Mouse (Mus musculus) bone marrow macrophage, adult 2 months (primary cell): ENCODE measurements around the gene Iqcf3. TPM values are rescaled to one million over a fixed set of nuclear protein-coding genes. Genes with fewer than 3 reads are reported as not detected.
A peak's percentile ranks its signal among the peaks of the same experiment; 100 is the strongest.

Experiments used
- H3K27ac ChIP-seq: 2 replicates; pipeline ENCODE4 v1.5.1; 2012; ENCODE audit warnings: low read depth, low read length; ENCODE audit not compliant: insufficient read depth
- H3K4me1 ChIP-seq: 2 replicates; pipeline ENCODE4 v1.6.1; 2012; ENCODE audit warnings: low read length; ENCODE audit not compliant: control insufficient read depth, insufficient read depth
- H3K4me3 ChIP-seq: 2 replicates; pipeline ENCODE4 v1.5.1; 2012; ENCODE audit warnings: mild to moderate bottlenecking, low read length, moderate library complexity; ENCODE audit not compliant: insufficient read depth
- CTCF ChIP-seq: IDR thresholded peaks from 2 replicates; pipeline ENCODE4 v1.5.1; 2012; ENCODE audit warnings: low read depth, mild to moderate bottlenecking, low read length, moderate library complexity
- POLR2A ChIP-seq: IDR thresholded peaks from 2 replicates; pipeline ENCODE4 v1.6.1; 2012; ENCODE audit warnings: mild to moderate bottlenecking, low read depth, low read length, borderline replicate concordance
- polyA plus RNA-seq: library from polyadenylated mRNA; stranded (reverse); fragments of >200 nt; gene quantifications from 2 replicates; pipeline ENCODE4 v1.2.4, GENCODE M21; 2012; ENCODE audit not compliant: missing spikeins, insufficient read depth, insufficient read length

Gene Iqcf3
- polyA plus RNA-seq, 1 experiment, result 0.64 TPM

- no peak overlapping the region for H3K27ac ChIP-seq
- no peak for TF ChIP-seq CTCF
- no peak for TF ChIP-seq POLR2A
- no peak overlapping the region for H3K4me3 ChIP-seq
- no peaks in the 10 kb centered on the region for H3K4me1 ChIP-seq
Observed at GRCm38 (mm10) chr9:106459946-106460345, 101.5 kb downstream of the Iqcf3 start.

- H3K4me1 ChIP-seq, result no peaks in the 10 kb centered on the region
- no peak overlapping the region for H3K4me3 ChIP-seq
- H3K27ac ChIP-seq, result no peak overlapping the region
- TF ChIP-seq CTCF, result no peak
- TF ChIP-seq POLR2A, result no peak
Observed at GRCm38 (mm10) chr9:106457920-106458319, 103.5 kb downstream of the Iqcf3 start.

GRCm38 (mm10) chr9:106457163-106457559 is 104.3 kb downstream of the Iqcf3 start:
- Histone ChIP-seq H3K4me1 (no peaks in the 10 kb centered on the region), H3K27ac (no peak overlapping the region), H3K4me3 (no peak overlapping the region)
- no peak for TF ChIP-seq POLR2A
- TF ChIP-seq CTCF, result no peak

DNA sequence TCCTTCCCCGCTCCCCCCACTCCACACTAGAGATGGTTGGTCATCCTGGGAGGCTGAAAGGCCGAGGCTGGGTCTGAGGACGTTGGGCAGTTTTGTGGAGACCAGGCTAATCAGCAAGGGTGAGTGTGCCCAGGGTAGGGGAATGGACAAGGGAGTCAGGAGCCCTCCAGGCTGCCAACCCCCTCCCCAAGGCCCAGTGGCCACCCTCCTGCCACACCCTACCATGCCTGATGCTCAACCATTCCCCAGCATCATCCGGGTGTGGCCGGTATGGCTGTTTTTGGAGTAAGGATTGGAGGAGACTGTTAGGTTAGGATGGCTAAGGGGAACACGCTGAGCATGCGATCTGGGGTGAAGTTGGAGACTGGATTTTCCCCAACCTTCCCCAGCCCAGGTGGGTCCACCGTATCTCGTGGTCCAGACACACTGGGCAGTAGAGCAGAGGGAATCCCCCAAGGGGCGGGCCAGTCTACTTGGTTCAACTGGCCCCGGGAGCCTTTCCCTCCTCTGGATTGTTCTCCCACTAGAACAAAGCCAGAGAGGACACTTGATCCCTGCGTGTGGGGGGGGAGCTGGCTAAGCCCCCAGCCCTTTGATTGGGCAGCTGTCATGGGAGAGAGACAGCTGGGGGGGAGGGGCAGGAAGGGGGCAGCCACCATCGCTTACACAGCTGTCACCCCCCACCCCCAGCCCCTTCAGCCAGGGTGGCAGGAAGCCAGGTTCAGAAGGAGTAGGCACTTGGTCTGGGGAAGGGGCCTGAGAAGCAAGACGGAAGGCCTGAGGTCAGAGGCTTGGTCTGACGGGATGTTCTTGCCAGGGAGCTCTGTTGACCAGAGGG is 104.9 kb downstream of the Iqcf3 start:
- H3K4me1 ChIP-seq, result no peaks in the 10 kb centered on the region
- H3K4me3 ChIP-seq, result no peak overlapping the region
- TF ChIP-seq POLR2A (no peak), CTCF (no peak)
- H3K27ac ChIP-seq, result no peak overlapping the region

GRCm38 (mm10) chr9:106454888-106455681 is 106.3 kb downstream of the Iqcf3 start:
- no peak overlapping the region for H3K27ac ChIP-seq
- H3K4me1 ChIP-seq, result no peaks in the 10 kb centered on the region
- H3K4me3 ChIP-seq, result no peak overlapping the region
- TF ChIP-seq POLR2A (no peak), CTCF (no peak)

- H3K27ac ChIP-seq, result no peak overlapping the region
- TF ChIP-seq CTCF (no peak), POLR2A (no peak)
- no peaks in the 10 kb centered on the region for H3K4me1 ChIP-seq
- H3K4me3 ChIP-seq, result peak overlapping the region; percentile 40
Observed at GRCm38 (mm10) chr9:106454071-106454761, 107.2 kb downstream of the Iqcf3 start.

DNA sequence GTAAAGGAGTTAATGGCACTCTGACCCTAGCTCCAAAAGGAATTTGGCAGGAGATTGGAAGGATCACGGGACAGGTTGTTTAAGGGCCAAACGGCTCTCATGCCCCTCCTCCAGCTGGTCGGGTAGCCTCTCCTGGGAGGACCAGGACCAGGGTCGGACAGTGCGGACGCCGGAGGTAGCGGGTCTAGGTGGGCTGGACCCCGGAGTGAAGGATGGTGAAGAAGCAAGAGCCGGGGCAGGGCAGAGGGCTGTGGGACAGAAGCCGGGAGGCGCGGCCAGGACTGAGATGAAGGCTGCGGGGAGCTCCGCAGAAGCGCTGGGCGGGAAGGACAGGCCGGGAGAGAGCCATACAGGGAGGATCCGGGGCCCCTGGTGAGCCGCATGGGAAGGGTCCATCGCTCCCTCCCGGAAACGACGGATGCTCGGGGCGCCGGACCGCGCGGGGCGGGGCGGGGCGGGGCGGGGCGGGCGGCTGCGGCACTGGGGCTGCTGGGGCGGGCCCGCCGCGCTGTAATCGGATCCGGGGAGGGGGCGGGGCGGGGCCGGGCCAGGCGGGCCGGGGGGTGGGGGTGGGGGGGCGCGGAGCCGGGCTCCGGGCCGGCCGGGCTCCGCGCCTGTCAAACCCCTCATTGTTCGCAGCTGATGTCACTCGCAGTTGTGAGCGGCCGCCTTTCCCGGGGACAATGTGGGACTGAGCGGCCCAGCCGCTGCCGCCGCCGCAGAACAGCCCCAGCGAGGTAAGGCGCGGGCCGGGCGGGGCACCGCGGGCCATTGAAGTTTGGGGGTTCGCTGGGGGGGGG is 108.0 kb downstream of the Iqcf3 start, which contains the start of gene Pcbp4:
Pcbp4 (plus strand) TSS at position 21 of the 800 bp plus-strand sequence.
- TF ChIP-seq POLR2A, result no peak
- no peak for TF ChIP-seq CTCF
- Histone ChIP-seq H3K27ac (no peak within 1 kb of the TSS), H3K4me1 (no peaks in the 10 kb centered on the region), H3K4me3 (peak within 1 kb of the TSS; percentile 63)

Other genes with a start within 250 kb of the Iqcf3 start
- 122 and 129 TPM in 2 replicates for gene Dusp7, start 193.0 kb downstream of the Iqcf3 start, polyA plus RNA-seq
- gene Rpl29, start 132.2 kb downstream of the Iqcf3 start, polyA plus RNA-seq, result 299 and 319 TPM in 2 replicates
- 1.3 and 1.6 TPM in 2 replicates for gene Acy1, start 123.3 kb downstream of the Iqcf3 start, polyA plus RNA-seq
- gene Abhd14b, start 114.2 kb downstream of the Iqcf3 start, polyA plus RNA-seq, result 27.6 and 32.0 TPM in 2 replicates
- 5.4 and 8.3 TPM in 2 replicates for gene Abhd14a, start 114.0 kb downstream of the Iqcf3 start, polyA plus RNA-seq
- 17.8 and 19.5 TPM in 2 replicates for gene Pcbp4, start 108.3 kb downstream of the Iqcf3 start, polyA plus RNA-seq
- gene Gpr62, start 95.7 kb downstream of the Iqcf3 start, polyA plus RNA-seq, result not detected in 2 replicates
- gene Rrp9, start 85.7 kb downstream of the Iqcf3 start, polyA plus RNA-seq, result 7.8 and 11.2 TPM in 2 replicates
- gene Parp3, start 84.7 kb downstream of the Iqcf3 start, polyA plus RNA-seq, result 21.0 and 22.0 TPM in 2 replicates
- not detected in 2 replicates for gene Iqcf1, start 61.7 kb downstream of the Iqcf3 start, polyA plus RNA-seq
- not detected in 2 replicates for gene Iqcf5, start 47.1 kb downstream of the Iqcf3 start, polyA plus RNA-seq
- gene Iqcf4, start 9.4 kb upstream of the Iqcf3 start, polyA plus RNA-seq, result not detected in 2 replicates
- gene Iqcf6, start 65.0 kb upstream of the Iqcf3 start, polyA plus RNA-seq, result not detected in 2 replicates
- not detected in 2 replicates for gene Grm2, start 94.5 kb upstream of the Iqcf3 start, polyA plus RNA-seq
- gene Tex264, start 124.3 kb upstream of the Iqcf3 start, polyA plus RNA-seq, result 75.3 and 106 TPM in 2 replicates
- 7.6 and 8.5 TPM in 2 replicates for gene Rad54l2, start 227.6 kb upstream of the Iqcf3 start, polyA plus RNA-seq